Mouse (Mus musculus) midbrain, embryonic 15.5 days (tissue): Measurements from ENCODE around the gene Ankrd13b. TPM values are rescaled to one million over a fixed set of nuclear protein-coding genes. Genes with fewer than 3 reads are reported as not detected.
A peak's percentile ranks its signal among the peaks of the same experiment; 100 is the strongest.

Experiments used
- ATAC-seq: fragments of 200-750 bp; cut with Nextera tagmentation; replicated peaks from 2 replicates; pipeline ENCODE4 v1.8.0; 2017; ENCODE audit warnings: moderate TSS enrichment
- H3K27ac ChIP-seq: fragments of 300-500 bp; sonication (generic); 2 replicates; pipeline ENCODE4 v1.5.1; 2015; ENCODE audit warnings: mild to moderate bottlenecking, inconsistent platforms
- H3K27me3 ChIP-seq: fragments of 300-500 bp; sonication (generic); replicated peaks from 2 replicates; pipeline ENCODE4 v1.6.1; 2015; ENCODE audit warnings: inconsistent platforms
- H3K36me3 ChIP-seq: fragments of 300-500 bp; sonication (generic); replicated peaks from 2 replicates; pipeline ENCODE4 v1.6.1; 2015; ENCODE audit warnings: inconsistent platforms
- H3K4me1 ChIP-seq: fragments of 300-500 bp; sonication (generic); 2 replicates; pipeline ENCODE4 v1.6.1; 2015; ENCODE audit warnings: inconsistent platforms
- H3K4me2 ChIP-seq: fragments of 300-500 bp; sonication (generic); 2 replicates; pipeline ENCODE4 v1.6.1; 2015; ENCODE audit warnings: inconsistent platforms, mild to moderate bottlenecking, moderate library complexity
- H3K4me3 ChIP-seq: fragments of 300-500 bp; sonication (generic); 2 replicates; pipeline ENCODE4 v1.5.1; 2015; ENCODE audit warnings: mild to moderate bottlenecking, inconsistent platforms
- H3K9ac ChIP-seq: fragments of 300-500 bp; sonication (generic); 2 replicates; pipeline ENCODE4 v1.6.1; 2015; ENCODE audit warnings: mild to moderate bottlenecking, inconsistent platforms
- H3K9me3 ChIP-seq: fragments of 300-500 bp; sonication (generic); 2 replicates; pipeline ENCODE4 v1.6.1; 2016; ENCODE audit warnings: inconsistent platforms
- WGBS: fragments of 180-500 bp; shearing (Covaris S2); methylation state at CpG from one replicate; pipeline ENCODE4 v1.1.7; 2015; ENCODE audit warnings: mixed read lengths; 5-methylcytosine and 5-hydroxymethylcytosine counted together
- polyA plus RNA-seq: library from polyadenylated mRNA; unstranded; fragments of >200 nt; fragmentation: Nextera tagmentation; extraction: Ambion mirVana; gene quantifications from 2 replicates; pipeline ENCODE4 v1.2.1, GENCODE M21; 2015

Ankrd13b gene
- polyA plus RNA-seq, 1 experiment from 2014 or later: 46.2 TPM

GRCm38 (mm10) chr11:77495507-77495906, 6.0 kb upstream of the Ankrd13b start:
- peaks cover 68% of the 10 kb centered on the region for H3K4me1 ChIP-seq

GRCm38 (mm10) chr11:77494782-77495181, 5.3 kb upstream of the Ankrd13b start:
- Histone ChIP-seq H3K36me3 (peaks cover 2% of the 10 kb centered on the region; the same call in 1 of the 2 replicates), H3K27me3 (no peaks in the 10 kb centered on the region), H3K27ac (no peak overlapping the region), H3K4me2 (peak overlapping the region; percentile 94), H3K9ac (peak overlapping the region; percentile 97), H3K4me1 (peaks cover 70% of the 10 kb centered on the region), H3K4me3 (peak overlapping the region; percentile 97), H3K9me3 (no peaks in the 10 kb centered on the region)
- 68% methylated on average over 6 of the region's 6 CpGs for WGBS
- no peak for ATAC-seq

More at GRCm38 (mm10) chr11:77495507-77495906, 6.0 kb upstream of the Ankrd13b start:
- H3K4me3 ChIP-seq: no peak overlapping the region
- H3K9me3 ChIP-seq: no peaks in the 10 kb centered on the region
- peak overlapping the region; percentile 97; the same call in 1 of the 2 replicates for H3K9ac ChIP-seq
- peak overlapping the region; percentile 94; the same call in 1 of the 2 replicates for H3K4me2 ChIP-seq
- H3K27me3 ChIP-seq: no peaks in the 10 kb centered on the region
- no peak overlapping the region for H3K27ac ChIP-seq
- H3K36me3 ChIP-seq: peaks cover 9% of the 10 kb centered on the region; the same call in 1 of the 2 replicates
- ATAC-seq: no peak

GRCm38 (mm10) chr11:77494344-77494676, 4.8 kb upstream of the Ankrd13b start:
- WGBS: 37% methylated on average over 4 of the region's 4 CpGs
- H3K4me1 ChIP-seq: peaks cover 70% of the 10 kb centered on the region

DNA sequence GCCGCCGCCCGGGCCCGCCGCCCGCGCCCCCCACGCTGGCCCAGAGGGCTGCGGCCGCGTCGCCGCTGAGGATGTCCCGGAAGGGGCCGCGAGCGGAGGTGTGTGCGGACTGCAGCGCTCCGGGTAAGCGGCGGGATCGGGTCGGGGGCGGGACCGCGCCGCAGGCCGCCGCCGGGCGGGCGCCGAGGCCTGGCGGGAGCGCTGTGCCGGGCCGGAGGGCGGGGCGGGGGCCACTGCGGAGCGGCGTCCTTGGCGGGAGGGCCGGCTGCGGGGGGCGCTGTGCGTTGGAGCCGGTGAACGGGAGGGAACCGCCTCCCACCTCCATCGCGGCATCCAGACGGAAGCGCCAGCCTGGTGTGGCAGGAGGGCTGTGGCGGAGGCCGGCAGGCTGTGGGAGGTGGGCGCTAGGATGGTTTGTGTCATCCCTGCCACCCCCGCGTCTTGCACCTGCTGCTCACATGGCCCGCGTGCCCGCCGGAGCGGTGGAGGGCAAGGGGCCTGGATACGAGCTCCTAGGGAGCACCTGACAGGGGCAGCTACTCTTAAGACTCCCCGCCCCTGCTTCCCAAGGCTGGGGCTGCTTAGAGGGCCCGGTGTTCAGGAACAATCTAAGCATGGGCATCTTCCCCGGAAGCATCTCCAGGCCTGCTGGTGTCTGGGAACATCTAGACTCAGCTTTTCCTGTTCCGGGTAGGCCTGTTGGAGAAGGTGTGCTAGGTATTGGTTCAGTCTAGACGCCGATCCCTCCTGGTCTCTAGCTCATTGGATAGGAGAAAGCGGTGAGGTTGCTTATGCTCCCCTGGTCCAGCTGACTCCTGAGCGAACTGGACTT, 4.2 kb upstream of the Ankrd13b start, which contains the start of gene Git1:
Gene Git1 (plus strand): TSS at position 51 of the 832 bp plus-strand sequence.
- H3K27ac ChIP-seq: peak within 1 kb of the TSS; percentile 95
- no peaks in the 10 kb centered on the region for H3K9me3 ChIP-seq
- peaks cover 71% of the 10 kb centered on the region for H3K4me1 ChIP-seq
- H3K36me3 ChIP-seq: no peaks in the 10 kb centered on the region
- H3K4me2 ChIP-seq: peak within 1 kb of the TSS; percentile 94
- WGBS: 2% methylated on average over 48 of the region's 74 CpGs
- no peaks in the 10 kb centered on the region for H3K27me3 ChIP-seq
- peak within 1 kb of the TSS; percentile 97 for H3K4me3 ChIP-seq
- no peak for ATAC-seq
- H3K9ac ChIP-seq: peak within 1 kb of the TSS; percentile 97

More at GRCm38 (mm10) chr11:77494344-77494676, 4.8 kb upstream of the Ankrd13b start:
- H3K4me2 ChIP-seq: peak overlapping the region; percentile 94
- no peaks in the 10 kb centered on the region for H3K9me3 ChIP-seq
- H3K36me3 ChIP-seq: no peaks in the 10 kb centered on the region; the same call in 1 of the 2 replicates
- ATAC-seq: no peak
- H3K27me3 ChIP-seq: no peaks in the 10 kb centered on the region
- H3K4me3 ChIP-seq: peak overlapping the region; percentile 97
- H3K9ac ChIP-seq: peak overlapping the region; percentile 97
- H3K27ac ChIP-seq: peak overlapping the region; percentile 90

DNA sequence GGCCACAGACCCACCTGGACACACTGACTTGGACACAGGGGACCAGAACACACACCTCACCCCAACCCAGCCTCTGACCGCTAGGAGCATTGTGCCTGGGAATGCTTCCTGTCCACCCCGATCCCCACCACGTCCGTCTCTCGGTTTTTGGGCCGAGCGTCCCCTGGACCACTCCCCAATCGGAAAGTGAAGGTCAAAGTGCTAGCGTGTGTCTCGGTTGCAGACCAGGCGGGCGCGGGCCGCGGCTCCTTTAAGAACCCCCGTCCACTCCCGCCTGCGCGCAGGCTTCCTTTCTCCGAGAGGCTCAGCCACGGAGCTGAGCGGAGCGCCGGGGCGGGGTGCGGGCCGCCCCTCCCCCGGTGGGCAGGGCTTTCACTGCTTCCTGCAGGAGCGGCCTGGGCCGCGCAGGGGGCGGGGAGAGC, 3.4 kb upstream of the Ankrd13b start:
- Histone ChIP-seq H3K9me3 (no peaks in the 10 kb centered on the region), H3K36me3 (no peaks in the 10 kb centered on the region), H3K4me2 (peak overlapping the region; percentile 94), H3K4me3 (peak overlapping the region; percentile 97), H3K27ac (peak overlapping the region; percentile 95), H3K27me3 (no peaks in the 10 kb centered on the region), H3K4me1 (peaks cover 71% of the 10 kb centered on the region), H3K9ac (peak overlapping the region; percentile 97)
- peak; percentile 79 for ATAC-seq
- 0% methylated on average over 30 of the region's 32 CpGs for WGBS

GRCm38 (mm10) chr11:77492311-77492871, 2.9 kb upstream of the Ankrd13b start:
- Histone ChIP-seq H3K27ac (peak overlapping the region; percentile 95), H3K36me3 (no peaks in the 10 kb centered on the region), H3K4me2 (peak overlapping the region; percentile 94), H3K4me1 (peaks cover 73% of the 10 kb centered on the region), H3K4me3 (peak overlapping the region; percentile 97), H3K9ac (peak overlapping the region; percentile 97), H3K9me3 (no peaks in the 10 kb centered on the region), H3K27me3 (no peaks in the 10 kb centered on the region)
- under 1% methylated on average over 18 of the region's 18 CpGs for WGBS
- no peak for ATAC-seq

- Histone ChIP-seq H3K9ac (peak overlapping the region; percentile 41), H3K4me1 (peaks cover 74% of the 10 kb centered on the region), H3K27ac (peak overlapping the region; percentile 95), H3K9me3 (no peaks in the 10 kb centered on the region), H3K27me3 (no peaks in the 10 kb centered on the region), H3K4me3 (peak overlapping the region; percentile 97), H3K36me3 (no peaks in the 10 kb centered on the region), H3K4me2 (peak overlapping the region; percentile 94)
- peak; percentile 28; the same call in 1 of the 2 replicates for ATAC-seq
- WGBS: under 1% methylated on average over 23 of the region's 23 CpGs
These were observed 2.2 kb upstream of the Ankrd13b start for GRCm38 (mm10) chr11:77491502-77492291.

- Histone ChIP-seq H3K9ac (peak overlapping the region; percentile 41; the same call in 1 of the 2 replicates), H3K27ac (peak overlapping the region; percentile 95), H3K9me3 (no peaks in the 10 kb centered on the region), H3K4me2 (peak overlapping the region; percentile 94), H3K27me3 (no peaks in the 10 kb centered on the region), H3K36me3 (no peaks in the 10 kb centered on the region), H3K4me1 (peaks cover 80% of the 10 kb centered on the region), H3K4me3 (peak overlapping the region; percentile 97)
- 0% methylated on average over 13 of the region's 13 CpGs for WGBS
- ATAC-seq: peak; percentile 62
These were observed 1.6 kb upstream of the Ankrd13b start for GRCm38 (mm10) chr11:77491123-77491501.

GRCm38 (mm10) chr11:77490451-77490850, 973 bp upstream of the Ankrd13b start:
- Histone ChIP-seq H3K36me3 (no peaks in the 10 kb centered on the region), H3K4me1 (peaks cover 80% of the 10 kb centered on the region), H3K4me2 (peak overlapping the region; percentile 94), H3K9ac (peak overlapping the region; percentile 99), H3K4me3 (peak overlapping the region; percentile 97), H3K27me3 (no peaks in the 10 kb centered on the region), H3K9me3 (no peaks in the 10 kb centered on the region), H3K27ac (peak overlapping the region; percentile 95)
- no peak for ATAC-seq
- WGBS: 67% methylated on average over 6 of the region's 6 CpGs

DNA sequence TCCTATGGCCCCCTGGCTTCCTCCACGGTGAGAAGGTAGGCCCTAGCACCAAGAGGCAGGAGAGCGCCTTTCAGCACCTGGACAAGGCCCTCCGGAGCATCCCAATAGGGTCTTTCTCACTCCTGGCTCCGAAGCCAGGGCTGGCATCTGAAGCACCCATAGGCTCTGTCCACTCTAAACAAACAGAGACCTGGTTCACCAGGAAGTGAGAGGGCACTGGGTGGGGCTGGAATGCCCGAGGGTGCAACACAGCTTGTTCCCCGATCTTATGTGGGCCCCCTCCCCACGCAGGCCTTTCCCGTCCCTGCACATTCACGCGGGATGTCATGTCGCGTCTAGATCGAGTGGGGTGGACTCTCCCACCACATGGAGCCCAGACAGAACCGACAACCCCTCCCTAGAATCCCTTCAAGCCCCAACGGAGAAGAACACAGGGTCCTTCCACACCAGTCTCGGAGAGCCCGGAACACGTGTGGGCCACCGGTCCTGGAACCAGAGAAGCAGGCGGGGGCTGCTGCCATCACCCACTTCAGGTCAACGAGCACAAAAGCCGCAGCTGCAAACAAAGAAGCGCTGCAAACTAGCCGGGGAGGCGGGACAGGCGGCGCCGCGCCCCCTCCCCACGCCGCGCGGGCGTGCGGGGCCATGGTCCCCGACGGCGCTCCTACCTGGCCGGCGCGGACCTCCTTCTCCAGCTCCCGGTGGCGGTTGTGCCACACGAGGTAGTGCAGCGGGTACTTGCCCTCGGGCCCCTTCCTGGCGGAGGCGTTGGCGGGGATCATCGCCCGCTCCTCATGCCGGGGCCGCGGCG, 502 bp downstream of the Ankrd13b start:
- Histone ChIP-seq H3K36me3 (no peaks in the 10 kb centered on the region), H3K9me3 (no peaks in the 10 kb centered on the region), H3K27ac (peak overlapping the region; percentile 95), H3K4me3 (peak overlapping the region; percentile 97), H3K4me1 (peaks cover 72% of the 10 kb centered on the region), H3K9ac (peak overlapping the region; percentile 99), H3K27me3 (no peaks in the 10 kb centered on the region), H3K4me2 (peak overlapping the region; percentile 94)
- WGBS: 2% methylated on average over 55 of the region's 55 CpGs
- no peak for ATAC-seq

GRCm38 (mm10) chr11:77486798-77487197, 2.7 kb downstream of the Ankrd13b start:
- Histone ChIP-seq H3K9ac (peak overlapping the region; percentile 28; the same call in 1 of the 2 replicates), H3K4me3 (peak overlapping the region; percentile 97)

More at GRCm38 (mm10) chr11:77486798-77487197, 2.7 kb downstream of the Ankrd13b start:
- Histone ChIP-seq H3K36me3 (no peaks in the 10 kb centered on the region), H3K4me1 (peaks cover 71% of the 10 kb centered on the region), H3K27me3 (no peaks in the 10 kb centered on the region), H3K27ac (peak overlapping the region; percentile 9), H3K4me2 (peak overlapping the region; percentile 94), H3K9me3 (no peaks in the 10 kb centered on the region)
- no peak for ATAC-seq
- 40% methylated on average over 5 of the region's 5 CpGs for WGBS
